Mouse (Mus musculus) brain, adult 10 weeks (tissue): ENCODE measurements around the gene Rhod. TPM values are rescaled to one million over a fixed set of nuclear protein-coding genes. Genes with fewer than 3 reads are reported as not detected.

Experiments used
- polyA plus RNA-seq: library from polyadenylated mRNA; stranded (reverse); fragments of 350-450 nt; fragmentation: Illumina TruSeq; extraction: RNeasy Lipid Tissue Mini Kit (QIAGEN cat#74804); gene quantifications from one replicate; pipeline ENCODE4 v1.2.3, GENCODE M21; 2015; ENCODE audit warnings: low read depth, low replicate concordance

Rhod gene
- 1.6 TPM for polyA plus RNA-seq

DNA sequence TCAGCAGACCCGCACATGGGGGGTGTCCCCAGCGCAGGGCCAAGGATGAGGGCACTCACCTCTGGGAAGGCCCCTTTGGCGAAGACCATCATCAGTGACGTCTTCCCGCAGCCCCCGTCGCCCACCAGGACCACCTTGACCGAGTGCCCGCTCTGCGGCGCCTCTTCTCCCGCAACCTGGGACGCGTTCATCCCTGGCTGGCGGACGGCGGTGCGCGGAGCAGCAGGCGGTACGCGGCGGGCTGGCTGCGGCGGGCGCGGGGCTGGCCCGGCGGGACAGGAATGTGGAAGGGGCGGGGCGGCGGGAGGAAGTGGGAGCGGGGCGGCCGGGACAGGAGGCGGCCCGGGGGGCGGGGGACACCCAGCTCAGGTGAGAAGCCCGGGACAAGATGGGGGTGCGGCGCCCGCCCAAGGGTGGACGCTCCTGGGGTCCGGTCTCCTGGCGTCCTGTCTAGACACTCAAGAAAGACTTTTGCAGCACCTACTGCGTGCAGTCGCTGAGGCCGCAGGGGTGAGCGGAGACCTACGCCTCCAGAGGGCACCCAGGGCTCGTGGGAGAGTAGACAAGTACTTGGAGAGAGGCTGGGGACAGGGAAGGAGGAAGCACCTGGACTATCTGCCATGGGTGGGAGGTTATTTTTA, at the start of gene Rhod:
TSS of gene Rhod (minus strand) at position 272 of the 641 bp plus-strand sequence.

DNA sequence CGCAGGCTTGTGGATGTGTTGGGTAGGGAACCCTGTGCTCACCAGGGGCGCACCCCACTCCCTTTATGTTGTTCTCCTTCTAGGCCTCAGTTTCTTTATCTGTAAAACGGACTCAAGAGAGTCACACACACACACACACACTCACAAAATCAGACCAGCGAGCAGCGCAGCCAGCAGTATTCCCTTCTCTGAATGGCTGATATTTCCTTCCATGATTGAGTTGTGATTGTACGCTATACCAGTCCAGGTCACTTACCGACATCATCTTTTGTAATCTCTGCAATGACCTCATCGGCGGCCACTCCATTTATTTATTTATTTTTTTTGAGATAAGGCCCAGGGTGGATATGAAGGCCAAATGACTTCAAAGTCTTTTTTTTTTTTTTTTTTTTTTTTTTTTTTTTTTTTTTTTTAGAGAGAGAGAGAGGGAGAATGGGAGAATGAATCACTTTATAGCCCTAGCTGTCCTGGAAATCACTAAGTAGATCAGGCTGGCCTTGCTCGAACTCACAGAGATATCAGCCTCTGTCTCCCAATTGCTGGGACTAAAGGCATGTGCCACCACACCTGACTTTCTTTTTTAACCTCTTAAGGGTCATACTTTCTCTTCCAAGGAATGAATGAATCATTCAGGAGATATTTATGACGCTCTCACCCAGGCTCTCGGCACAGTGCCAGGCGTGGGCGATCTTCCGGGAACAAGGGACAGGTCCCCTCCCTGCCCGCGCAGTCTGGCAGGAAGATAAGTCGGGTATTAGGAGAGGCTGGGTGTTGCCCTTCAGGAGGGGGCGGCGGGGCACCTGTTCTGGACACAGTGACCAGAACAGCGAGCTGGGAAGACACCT, 38.3 kb upstream of the Rhod start, which contains the start of gene Syt12:
TSS of gene Syt12 (minus strand) at position 103 of the 845 bp plus-strand sequence.

DNA sequence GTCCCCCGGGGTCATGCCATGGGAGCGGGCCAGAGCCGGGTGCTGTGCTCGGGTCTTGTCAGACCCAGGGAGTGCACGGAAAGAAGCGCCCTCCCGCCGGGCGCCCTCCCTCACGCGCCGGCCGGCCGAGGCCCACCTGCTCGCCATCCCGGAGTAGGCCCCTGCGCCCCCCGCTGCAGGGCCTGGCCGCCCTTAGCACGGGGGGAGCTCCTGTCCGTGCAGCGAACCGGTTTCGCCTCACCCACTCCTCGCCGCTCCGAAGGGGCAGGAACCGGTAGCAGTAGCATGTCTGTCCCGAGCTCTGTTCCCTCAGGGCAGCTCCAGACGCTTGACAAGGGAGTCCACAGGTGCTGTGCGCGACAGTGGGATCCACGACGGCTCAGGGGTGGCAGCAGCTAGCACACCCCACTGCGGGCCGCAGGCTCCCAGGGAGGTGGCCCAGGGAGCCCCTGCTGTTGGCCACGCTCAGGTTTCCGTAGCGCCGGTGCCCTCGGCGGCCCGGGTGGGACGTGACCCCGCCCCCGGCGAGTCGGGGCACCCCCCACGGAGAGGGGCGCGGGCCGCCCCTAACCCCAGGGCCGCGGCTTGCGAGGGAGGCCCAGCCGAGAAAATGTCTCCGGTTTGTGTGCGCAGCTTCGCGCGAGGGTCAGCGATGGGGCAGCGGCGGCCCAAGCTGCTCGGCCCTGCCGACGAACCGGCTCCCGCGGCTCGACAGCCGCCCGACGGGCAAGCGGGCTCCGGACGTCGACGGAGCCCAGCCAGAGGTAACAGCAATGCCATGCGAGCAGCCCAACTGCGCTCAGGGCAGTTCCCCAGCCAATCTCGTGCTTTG, 41.2 kb downstream of the Rhod start, which contains the start of gene Kdm2a:
TSS of gene Kdm2a (minus strand) at position 488 of the 832 bp plus-strand sequence.

Other genes starting within 250 kb of the Rhod start
- gene Tbc1d10c, start 248.1 kb downstream of the Rhod start, polyA plus RNA-seq = 1.2 TPM
- 454 TPM for gene Ppp1ca, start 247.4 kb downstream of the Rhod start, polyA plus RNA-seq
- gene Rad9a, start 237.8 kb downstream of the Rhod start, polyA plus RNA-seq = 10.9 TPM
- gene Clcf1, start 225.2 kb downstream of the Rhod start, polyA plus RNA-seq = 0.59 TPM
- gene AC109138.7, start 225.1 kb downstream of the Rhod start, polyA plus RNA-seq = not detected
- gene Pold4, start 207.5 kb downstream of the Rhod start, polyA plus RNA-seq = 29.6 TPM
- 58.5 TPM for gene Ssh3, start 170.3 kb downstream of the Rhod start, polyA plus RNA-seq
- 55.6 TPM for gene Ankrd13d, start 156.3 kb downstream of the Rhod start, polyA plus RNA-seq
- 184 TPM for gene Grk2, start 133.2 kb downstream of the Rhod start, polyA plus RNA-seq
- 41.1 TPM for gene Kdm2a, start 41.1 kb downstream of the Rhod start, polyA plus RNA-seq
- 33.8 TPM for gene Syt12, start 38.0 kb upstream of the Rhod start, polyA plus RNA-seq
- not detected for gene 2010003K11Rik, start 59.2 kb upstream of the Rhod start, polyA plus RNA-seq
- gene Pcx, start 71.0 kb upstream of the Rhod start, polyA plus RNA-seq = 46.9 TPM
- 21.6 TPM for gene Lrfn4, start 176.2 kb upstream of the Rhod start, polyA plus RNA-seq
- 33.2 TPM for gene Rce1, start 186.2 kb upstream of the Rhod start, polyA plus RNA-seq